In genomic region chr11:96093361-96093760, GRCm38 (mm10) we compare ENCODE assay signal across 8 mouse cellular contexts. TPM values are rescaled to one million over a fixed set of nuclear protein-coding genes. Genes with fewer than 3 reads are reported as not detected.
DNase-seq lines count a peak whose midpoint lies in the region; ATAC-seq and TF ChIP-seq lines count a peak whose summit lies in the region.

No protein-coding gene starts in this region.

- H3K4me3 ChIP-seq in cerebellum, adult 2 months (replicated peaks; ENCODE audit: insufficient read depth, low read depth, low read length) = no peak overlapping the region
- no peak overlapping the region for H3K4me3 ChIP-seq in midbrain, embryonic 14.5 days (replicated peaks; ENCODE audit: low read depth, low read length)
- H3K4me3 ChIP-seq in midbrain, embryonic 16.5 days (ENCODE audit: low read depth, low read length) = no peak overlapping the region
- no peak overlapping the region for H3K4me3 ChIP-seq in heart, embryonic 12.5 days

- intact Hi-C loops in left cerebral cortex, postnatal 4 days (cut with DNase I) = loop anchor here (5.0 kb wide), 1 partner anchor 34 kb away; no protein-coding TSS in a partner anchor

- H3K9me3 ChIP-seq in midbrain, embryonic 14.5 days (ENCODE audit: control insufficient read depth, low read length) = no peaks in the 10 kb centered on the region
- no peaks in the 10 kb centered on the region for H3K9me3 ChIP-seq in midbrain, embryonic 16.5 days (replicated peaks; ENCODE audit: control insufficient read depth, low read length, poor library complexity, severe bottlenecking)
- H3K9me3 ChIP-seq in heart, embryonic 12.5 days (replicated peaks) = no peaks in the 10 kb centered on the region

- TF ChIP-seq CTCF in cerebellum, adult 2 months (IDR thresholded peaks at IDR 0.05; ENCODE audit: borderline replicate concordance, insufficient read depth, low read depth, low read length) = peak; percentile 87

- no peak overlapping the region for H3K27ac ChIP-seq in cerebellum, adult 2 months (ENCODE audit: insufficient read depth, low read length)
- H3K27ac ChIP-seq in midbrain, embryonic 14.5 days (replicated peaks; ENCODE audit: low read depth, low read length) = no peak overlapping the region
- H3K27ac ChIP-seq in midbrain, embryonic 16.5 days (ENCODE audit: low read length) = no peak overlapping the region
- peak overlapping the region; percentile 54 for H3K27ac ChIP-seq in heart, embryonic 12.5 days (ENCODE audit: poor library complexity, severe bottlenecking)

- no peaks in the 10 kb centered on the region; the same call in 1 of the 2 replicates for H3K27me3 ChIP-seq in cerebellum, adult 2 months (ENCODE audit: control insufficient read depth, insufficient read depth, low read length)
- no peaks in the 10 kb centered on the region for H3K27me3 ChIP-seq in midbrain, embryonic 14.5 days (ENCODE audit: control insufficient read depth, insufficient read depth, low read length)
- no peaks in the 10 kb centered on the region for H3K27me3 ChIP-seq in midbrain, embryonic 16.5 days (ENCODE audit: control insufficient read depth, insufficient read depth, low read depth, low read length)
- peaks cover 16% of the 10 kb centered on the region; the same call in 1 of the 2 replicates for H3K27me3 ChIP-seq in heart, embryonic 12.5 days (replicated peaks)

- peak; percentile 23 to 37 for DNase-seq in cerebellum, adult 2 months
- DNase-seq in cerebellum, adult 11-12 months = no peak
- peak; percentile 67 for DNase-seq in midbrain, embryonic 14.5 days
- DNase-seq in brain, adult 2 months (ENCODE audit: low read depth, low spot score) = peak; percentile 44
- peak; percentile 38 for DNase-seq in left cerebral cortex, postnatal 4 days
- DNase-seq in ovary, postnatal 14 days (ENCODE audit: low spot score) = peak; percentile 56

- H3K9ac ChIP-seq in midbrain, embryonic 14.5 days (replicated peaks; ENCODE audit: low read length) = no peak overlapping the region
- no peak overlapping the region for H3K9ac ChIP-seq in midbrain, embryonic 16.5 days (ENCODE audit: low read depth, low read length)
- H3K9ac ChIP-seq in heart, embryonic 12.5 days = no peak overlapping the region

- 12% methylated on average over 3 of the region's 3 CpGs for WGBS in cerebellum, adult 2 months
- WGBS in midbrain, embryonic 14.5 days = 16% methylated on average over 3 of the region's 3 CpGs
- WGBS in midbrain, embryonic 16.5 days = 5% methylated on average over 3 of the region's 3 CpGs
- 14% methylated on average over 3 of the region's 3 CpGs for WGBS in heart, embryonic 12.5 days

- H3K36me3 ChIP-seq in midbrain, embryonic 14.5 days (ENCODE audit: control insufficient read depth, insufficient read depth, low read length) = no peaks in the 10 kb centered on the region
- H3K36me3 ChIP-seq in midbrain, embryonic 16.5 days (ENCODE audit: control insufficient read depth, insufficient read depth, low read length) = no peaks in the 10 kb centered on the region
- H3K36me3 ChIP-seq in heart, embryonic 12.5 days = no peaks in the 10 kb centered on the region

- no peak overlapping the region for H3K4me2 ChIP-seq in midbrain, embryonic 14.5 days (ENCODE audit: low read length)
- H3K4me2 ChIP-seq in midbrain, embryonic 16.5 days (ENCODE audit: low read length) = no peak overlapping the region
- peak overlapping the region; percentile 27; the same call in 1 of the 2 replicates for H3K4me2 ChIP-seq in heart, embryonic 12.5 days

- TF ChIP-seq POLR2A in cerebellum, adult 2 months (IDR thresholded peaks at IDR 0.05; ENCODE audit: borderline replicate concordance, insufficient read depth, low read length) = no peak

- ATAC-seq in midbrain, embryonic 14.5 days (ENCODE audit: low FRiP score, low TSS enrichment) = no peak
- ATAC-seq in midbrain, embryonic 16.5 days = no peak
- ATAC-seq in heart, embryonic 12.5 days (ENCODE audit: insufficient number of reproducible peaks, low FRiP score) = no peak

- H3K4me1 ChIP-seq in cerebellum, adult 2 months (ENCODE audit: control insufficient read depth, insufficient read depth, low read length) = no peaks in the 10 kb centered on the region
- no peaks in the 10 kb centered on the region for H3K4me1 ChIP-seq in midbrain, embryonic 14.5 days (ENCODE audit: control insufficient read depth, insufficient read depth, low read length)
- H3K4me1 ChIP-seq in midbrain, embryonic 16.5 days (ENCODE audit: control insufficient read depth, insufficient read depth, low read length) = no peaks in the 10 kb centered on the region
- peaks cover 7% of the 10 kb centered on the region; the same call in 1 of the 2 replicates for H3K4me1 ChIP-seq in heart, embryonic 12.5 days (replicated peaks)

RNA-seq across cellular contexts. Expression of gene Atp5g1, which starts 17.9 kb away (rescaled TPM):
- polyA plus RNA-seq in cerebellum, adult 2 months (2012; rRNA removed) = 696 and 758 TPM in 2 replicates
- polyA plus RNA-seq in midbrain, embryonic 14.5 days (2014; fragmentation: Nextera tagmentation; extraction: Ambion mirVana) = 679 and 959 TPM in 2 replicates
- 536 and 561 TPM in 2 replicates for polyA plus RNA-seq in midbrain, embryonic 16.5 days (2015; fragmentation: Nextera tagmentation; extraction: Ambion mirVana)
- polyA plus RNA-seq in heart, embryonic 12.5 days (2016; fragmentation: Nextera tagmentation; extraction: Ambion mirVana) = 1,401 and 1,405 TPM in 2 replicates
- 100 to 1,000 TPM; 349 to 390 TPM for total RNA-seq in left cerebral cortex, postnatal 4 days (2021)

RNA-seq across cellular contexts. Expression of gene Calcoco2, which starts 18.4 kb away (rescaled TPM):
- polyA plus RNA-seq in cerebellum, adult 2 months (2012; rRNA removed) = 0.08 TPM in 1 of 2 replicates, not detected in the other
- polyA plus RNA-seq in midbrain, embryonic 14.5 days (2014; fragmentation: Nextera tagmentation; extraction: Ambion mirVana) = not detected in 2 replicates
- polyA plus RNA-seq in midbrain, embryonic 16.5 days (2015; fragmentation: Nextera tagmentation; extraction: Ambion mirVana) = 0.17 TPM in 1 of 2 replicates, not detected in the other
- polyA plus RNA-seq in heart, embryonic 12.5 days (2016; fragmentation: Nextera tagmentation; extraction: Ambion mirVana) = not detected in 2 replicates
- total RNA-seq in left cerebral cortex, postnatal 4 days (2021) = not detected

RNA-seq across cellular contexts. Expression of gene Ube2z, which starts 28.2 kb away (rescaled TPM):
- 56.0 and 56.8 TPM in 2 replicates for polyA plus RNA-seq in cerebellum, adult 2 months (2012; rRNA removed)
- polyA plus RNA-seq in midbrain, embryonic 14.5 days (2014; fragmentation: Nextera tagmentation; extraction: Ambion mirVana) = 32.3 and 32.7 TPM in 2 replicates
- 37.4 and 40.8 TPM in 2 replicates for polyA plus RNA-seq in midbrain, embryonic 16.5 days (2015; fragmentation: Nextera tagmentation; extraction: Ambion mirVana)
- 42.5 and 43.5 TPM in 2 replicates for polyA plus RNA-seq in heart, embryonic 12.5 days (2016; fragmentation: Nextera tagmentation; extraction: Ambion mirVana)
- total RNA-seq in left cerebral cortex, postnatal 4 days (2021) = 10 to 100 TPM; 68.1 to 72.8 TPM

RNA-seq across cellular contexts. Expression of gene Ttll6, which starts 40.2 kb away (rescaled TPM):
- polyA plus RNA-seq in cerebellum, adult 2 months (2012; rRNA removed) = 0.39 and 0.52 TPM in 2 replicates
- not detected in 2 replicates for polyA plus RNA-seq in midbrain, embryonic 14.5 days (2014; fragmentation: Nextera tagmentation; extraction: Ambion mirVana)
- 0.31 and 0.35 TPM in 2 replicates for polyA plus RNA-seq in midbrain, embryonic 16.5 days (2015; fragmentation: Nextera tagmentation; extraction: Ambion mirVana)
- not detected in 2 replicates for polyA plus RNA-seq in heart, embryonic 12.5 days (2016; fragmentation: Nextera tagmentation; extraction: Ambion mirVana)
- total RNA-seq in left cerebral cortex, postnatal 4 days (2021) = under 1 TPM; 0.28 to 0.32 TPM

RNA-seq across cellular contexts. Expression of gene Snf8, which starts 58.7 kb away (rescaled TPM):
- 75.0 and 83.5 TPM in 2 replicates for polyA plus RNA-seq in cerebellum, adult 2 months (2012; rRNA removed)
- 45.3 and 77.5 TPM in 2 replicates for polyA plus RNA-seq in midbrain, embryonic 14.5 days (2014; fragmentation: Nextera tagmentation; extraction: Ambion mirVana)
- polyA plus RNA-seq in midbrain, embryonic 16.5 days (2015; fragmentation: Nextera tagmentation; extraction: Ambion mirVana) = 129 and 130 TPM in 2 replicates
- 76.0 and 78.9 TPM in 2 replicates for polyA plus RNA-seq in heart, embryonic 12.5 days (2016; fragmentation: Nextera tagmentation; extraction: Ambion mirVana)
- total RNA-seq in left cerebral cortex, postnatal 4 days (2021) = 10 to 100 TPM; 88.0 to 94.0 TPM
